Mouse (Mus musculus) testis, adult 2 months (tissue): Measurements from ENCODE around the gene Cyp3a13. TPM values are rescaled to one million over a fixed set of nuclear protein-coding genes. Genes with fewer than 3 reads are reported as not detected.
"Not testable (repeated sequence)": the region's sequence is repeated elsewhere in the genome, so short reads cannot be mapped to it uniquely, and the experiment has no call there.

Experiments
- H3K27ac ChIP-seq: fragments of 200-500 bp; 2 replicates; pipeline ENCODE4 v1.5.1; 2012; ENCODE audit warnings: low read depth, low read length; ENCODE audit not compliant: control insufficient read depth, insufficient read depth
- H3K27me3 ChIP-seq: fragments of 200-500 bp; 2 replicates; pipeline ENCODE4 v1.6.1; 2012; ENCODE audit warnings: mild to moderate bottlenecking, low read length, moderate library complexity; ENCODE audit not compliant: control insufficient read depth, insufficient read depth
- H3K36me3 ChIP-seq: fragments of 200-500 bp; 2 replicates; pipeline ENCODE4 v1.6.1; 2012; ENCODE audit warnings: mild to moderate bottlenecking, low read length; ENCODE audit not compliant: control insufficient read depth, insufficient read depth
- H3K4me1 ChIP-seq: fragments of 200-500 bp; 2 replicates; pipeline ENCODE4 v1.6.1; 2012; ENCODE audit warnings: low read length; ENCODE audit not compliant: control insufficient read depth, insufficient read depth
- H3K4me3 ChIP-seq: fragments of 200-500 bp; 2 replicates; pipeline ENCODE4 v1.5.1; 2012; ENCODE audit warnings: low read depth, mild to moderate bottlenecking, low read length, moderate library complexity, mixed read lengths; ENCODE audit not compliant: control insufficient read depth
- CTCF ChIP-seq: fragments of 200-500 bp; IDR thresholded peaks from 2 replicates; pipeline ENCODE4 v1.5.1; 2012; ENCODE audit warnings: low read depth, mild to moderate bottlenecking, inconsistent platforms, low read length, moderate library complexity; ENCODE audit not compliant: control insufficient read depth, insufficient read depth, insufficient replicate concordance
- POLR2A ChIP-seq: fragments of 200-500 bp; IDR thresholded peaks from 2 replicates; pipeline ENCODE4 v1.6.1; 2012; ENCODE audit warnings: low read depth, mild to moderate bottlenecking, inconsistent platforms, low read length, moderate library complexity; ENCODE audit not compliant: control insufficient read depth
- polyA plus RNA-seq: library from polyadenylated mRNA; depleted of rRNA; stranded (reverse); fragments of >200 nt; gene quantifications from 2 replicates; pipeline ENCODE4 v1.2.3, GENCODE M21; 2012

The Cyp3a13 gene
- polyA plus RNA-seq, 1 experiment, result not detected

DNA sequence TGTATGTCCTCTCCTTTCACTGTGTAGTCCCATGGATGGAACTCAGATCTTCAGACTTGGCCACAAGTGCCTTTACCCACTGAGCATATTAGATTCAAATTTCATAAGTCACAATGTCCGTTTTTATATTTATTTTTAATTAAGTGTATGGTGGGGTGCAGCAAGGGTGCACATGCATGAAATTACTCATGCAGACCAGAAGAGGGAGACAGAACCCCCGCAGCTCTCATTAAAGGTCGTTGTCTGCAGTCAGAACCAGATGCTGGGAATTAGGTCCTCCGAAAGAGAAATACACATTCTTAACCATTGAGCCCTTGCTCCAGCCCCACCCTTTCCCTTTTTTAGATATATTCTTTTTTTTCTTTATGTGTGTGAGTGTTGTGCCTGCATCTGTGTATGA, 15.8 kb upstream of the Cyp3a13 start:
- Histone ChIP-seq H3K4me3 (no peak overlapping the region), H3K27ac (no peak overlapping the region), H3K27me3 (no peaks in the 10 kb centered on the region), H3K36me3 (no peaks in the 10 kb centered on the region), H3K4me1 (no peaks in the 10 kb centered on the region)
- TF ChIP-seq CTCF, result no peak
- no peak for TF ChIP-seq POLR2A

- Histone ChIP-seq H3K27me3 (no peaks in the 10 kb centered on the region), H3K4me1 (no peaks in the 10 kb centered on the region), H3K4me3 (no peak overlapping the region), H3K36me3 (no peaks in the 10 kb centered on the region), H3K27ac (no peak overlapping the region)
- TF ChIP-seq POLR2A, result no peak
- no peak for TF ChIP-seq CTCF
These were observed 15.1 kb upstream of the Cyp3a13 start for GRCm38 (mm10) chr5:137936486-137936885.

GRCm38 (mm10) chr5:137933934-137934333, 12.5 kb upstream of the Cyp3a13 start:
- not testable (repeated sequence) for H3K4me1 ChIP-seq, H3K27ac ChIP-seq, H3K36me3 ChIP-seq, H3K4me3 ChIP-seq, H3K27me3 ChIP-seq

DNA sequence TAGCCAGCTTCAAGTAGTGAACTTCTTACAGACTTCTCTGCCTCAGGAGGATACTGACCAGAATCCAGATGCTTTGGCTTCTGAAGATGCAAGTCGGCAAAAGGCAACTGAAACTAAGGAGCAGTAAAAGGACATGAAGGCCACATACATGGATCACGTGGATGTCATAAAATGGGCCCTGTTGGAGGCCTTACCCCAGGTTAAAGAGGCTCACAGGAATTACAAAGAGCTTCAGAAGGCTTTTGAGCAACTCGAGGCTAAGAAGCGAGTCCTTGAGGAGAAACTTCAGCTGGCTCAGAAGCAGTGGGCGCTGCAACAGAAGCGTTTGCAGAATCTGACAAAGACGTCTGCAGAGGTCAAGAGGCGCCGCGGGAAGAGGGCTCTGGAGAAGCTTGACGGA, 7.0 kb upstream of the Cyp3a13 start:
- TF ChIP-seq CTCF (no peak), POLR2A (no peak)
- H3K36me3 ChIP-seq, result no peaks in the 10 kb centered on the region
- H3K27me3 ChIP-seq, result no peaks in the 10 kb centered on the region
- H3K4me3 ChIP-seq, result no peak overlapping the region
- peaks cover 3% of the 10 kb centered on the region; the same call in 1 of the 2 replicates for H3K4me1 ChIP-seq
- no peak overlapping the region for H3K27ac ChIP-seq

DNA sequence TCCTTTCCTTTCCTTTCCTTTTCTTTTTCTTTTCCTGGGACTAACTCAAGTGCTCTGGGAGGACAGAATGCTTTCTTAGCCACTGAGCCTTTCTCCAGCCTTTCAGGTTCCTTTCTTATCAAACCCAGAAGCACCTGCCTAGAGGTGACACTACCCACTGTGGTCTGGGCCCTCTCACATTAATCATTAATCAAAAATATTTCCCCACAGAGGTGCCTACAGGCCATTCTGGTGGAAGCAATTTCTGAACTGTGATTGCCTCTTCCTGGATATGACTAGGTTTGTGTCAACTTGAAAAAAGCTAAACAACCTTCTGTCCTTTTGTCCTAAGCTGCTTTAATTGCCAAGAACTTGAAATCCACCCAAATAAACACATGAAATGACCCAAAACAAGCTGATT, 752 bp upstream of the Cyp3a13 start:
- no peaks in the 10 kb centered on the region for H3K4me1 ChIP-seq
- H3K27ac ChIP-seq, result no peak overlapping the region
- TF ChIP-seq POLR2A, result no peak
- no peak for TF ChIP-seq CTCF
- no peak overlapping the region for H3K4me3 ChIP-seq
- no peaks in the 10 kb centered on the region for H3K36me3 ChIP-seq
- H3K27me3 ChIP-seq, result no peaks in the 10 kb centered on the region

GRCm38 (mm10) chr5:137915550-137915949, 5.9 kb downstream of the Cyp3a13 start:
- Histone ChIP-seq H3K4me1 (no peaks in the 10 kb centered on the region), H3K27me3 (no peaks in the 10 kb centered on the region), H3K36me3 (no peaks in the 10 kb centered on the region), H3K4me3 (no peak overlapping the region), H3K27ac (no peak overlapping the region)
- no peak for TF ChIP-seq CTCF
- no peak for TF ChIP-seq POLR2A

- no peak overlapping the region for H3K4me3 ChIP-seq
- no peaks in the 10 kb centered on the region for H3K4me1 ChIP-seq
- H3K27me3 ChIP-seq, result no peaks in the 10 kb centered on the region
- no peak overlapping the region for H3K27ac ChIP-seq
- no peak for TF ChIP-seq CTCF
- TF ChIP-seq POLR2A, result no peak
- H3K36me3 ChIP-seq, result no peaks in the 10 kb centered on the region
These were observed 6.9 kb downstream of the Cyp3a13 start for GRCm38 (mm10) chr5:137914508-137914907.

DNA sequence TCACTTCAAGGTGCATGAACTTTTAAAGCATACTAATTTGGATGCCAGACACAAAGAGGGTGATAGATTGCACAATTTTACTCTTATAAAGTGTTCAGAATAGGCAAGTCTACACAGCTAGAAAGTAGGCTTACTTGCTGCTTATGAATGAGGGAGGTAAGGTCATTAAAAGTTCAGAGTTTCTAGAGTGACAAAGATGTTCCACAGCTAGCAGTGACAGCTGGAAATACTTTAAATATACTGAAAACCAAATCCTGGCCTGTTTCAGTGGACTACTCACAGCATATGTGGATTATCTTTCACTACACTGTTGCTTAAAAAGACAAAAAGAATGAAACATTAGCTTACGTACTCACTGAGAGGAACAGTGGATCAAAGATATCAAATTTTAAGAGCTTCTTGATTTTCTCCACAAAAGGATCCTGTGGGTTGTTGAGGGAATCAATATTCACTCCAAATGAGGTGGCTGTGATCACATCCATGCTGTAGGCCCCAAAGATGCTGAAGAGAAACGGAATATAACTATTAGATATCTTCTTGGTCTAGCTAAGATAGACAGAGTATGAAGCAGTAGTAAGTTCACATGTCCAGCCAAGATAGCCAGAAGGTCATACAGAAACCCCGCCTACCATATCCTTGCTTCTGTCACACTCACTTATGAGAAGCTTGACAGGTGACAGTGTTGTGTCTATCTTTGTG, 11.7 kb downstream of the Cyp3a13 start:
- H3K27ac ChIP-seq, result no peak overlapping the region

More for the DNA sequence above, 11.7 kb downstream of the Cyp3a13 start:
- Histone ChIP-seq H3K4me1 (no peaks in the 10 kb centered on the region), H3K27me3 (no peaks in the 10 kb centered on the region), H3K36me3 (no peaks in the 10 kb centered on the region), H3K4me3 (no peak overlapping the region)
- TF ChIP-seq CTCF (no peak), POLR2A (no peak)
